Mouse (Mus musculus): Measurements from ENCODE around the gene Tbc1d2b. TPM values are rescaled to one million over a fixed set of nuclear protein-coding genes. Genes with fewer than 3 reads are reported as not detected.

The Tbc1d2b gene
- polyA plus RNA-seq, 1 experiment from 2014 or later, result 13.7 TPM

GRCm38 (mm10) chr9:90196262-90196661 is 74.3 kb downstream of the Tbc1d2b start:
- no peak overlapping the region for H3K27ac ChIP-seq
- no peak overlapping the region for H3K9ac ChIP-seq
- no peak overlapping the region for H3K4me3 ChIP-seq
- ATAC-seq (ENCODE audit: low FRiP score, low read depth), result no peak
- H3K4me2 ChIP-seq (replicated peaks), result no peak overlapping the region
- no peaks in the 10 kb centered on the region for H3K27me3 ChIP-seq
- 78% methylated on average over 7 of the region's 7 CpGs for WGBS
- H3K4me1 ChIP-seq, result no peaks in the 10 kb centered on the region
- H3K9me3 ChIP-seq, result no peaks in the 10 kb centered on the region
- peaks cover 96% of the 10 kb centered on the region for H3K36me3 ChIP-seq

- Histone ChIP-seq H3K4me3 (no peak overlapping the region), H3K27ac (no peak overlapping the region), H3K9me3 (no peaks in the 10 kb centered on the region), H3K9ac (no peak overlapping the region), H3K36me3 (peaks cover 96% of the 10 kb centered on the region), H3K27me3 (no peaks in the 10 kb centered on the region), H3K4me2 (replicated peaks) (no peak overlapping the region), H3K4me1 (no peaks in the 10 kb centered on the region)
- WGBS, result 76% methylated on average over 10 of the region's 10 CpGs
- ATAC-seq (ENCODE audit: low FRiP score, low read depth), result no peak
Measured at GRCm38 (mm10) chr9:90195000-90195399, 75.6 kb downstream of the Tbc1d2b start.

DNA sequence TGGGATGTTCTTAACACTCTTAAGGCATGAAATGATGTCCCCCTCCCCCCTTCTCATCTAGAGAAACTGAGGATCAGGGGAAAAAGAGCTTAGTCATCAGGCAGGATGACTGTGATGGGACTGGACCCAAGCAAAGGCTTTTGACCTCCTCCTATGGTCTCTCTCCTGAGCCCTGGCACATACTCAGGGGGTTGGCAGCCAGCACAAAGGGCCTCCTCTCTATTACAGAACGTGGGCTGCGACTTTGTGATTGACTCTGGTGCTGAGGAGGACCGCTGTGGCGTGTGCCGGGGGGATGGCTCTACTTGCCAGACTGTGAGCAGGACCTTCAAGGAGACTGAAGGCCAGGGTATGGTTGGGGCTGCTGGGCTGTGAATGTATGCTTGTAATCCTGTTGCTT is 81.2 kb downstream of the Tbc1d2b start:
- no peak for ATAC-seq (ENCODE audit: low FRiP score, low read depth)
- H3K4me1 ChIP-seq, result no peaks in the 10 kb centered on the region
- no peaks in the 10 kb centered on the region for H3K27me3 ChIP-seq
- H3K4me2 ChIP-seq (replicated peaks), result no peak overlapping the region
- 87% methylated on average over 5 of the region's 5 CpGs for WGBS
- H3K27ac ChIP-seq, result no peak overlapping the region
- H3K9me3 ChIP-seq, result no peaks in the 10 kb centered on the region
- H3K4me3 ChIP-seq, result no peak overlapping the region
- H3K36me3 ChIP-seq, result peaks cover 97% of the 10 kb centered on the region
- no peak overlapping the region for H3K9ac ChIP-seq

GRCm38 (mm10) chr9:90188893-90189292 is 81.7 kb downstream of the Tbc1d2b start:
- WGBS, result 93% methylated on average over 4 of the region's 4 CpGs
- Histone ChIP-seq H3K4me2 (replicated peaks) (no peak overlapping the region), H3K36me3 (peaks cover 92% of the 10 kb centered on the region), H3K4me3 (no peak overlapping the region), H3K27ac (no peak overlapping the region), H3K9me3 (no peaks in the 10 kb centered on the region), H3K9ac (0 out of 2 replicates have a peak overlapping the region, but pooled peaks have one; percentile 25), H3K27me3 (no peaks in the 10 kb centered on the region), H3K4me1 (no peaks in the 10 kb centered on the region)
- ATAC-seq (ENCODE audit: low FRiP score, low read depth), result no peak

- WGBS, result 81% methylated on average over 8 of the region's 8 CpGs
- H3K36me3 ChIP-seq, result peaks cover 81% of the 10 kb centered on the region
- no peaks in the 10 kb centered on the region for H3K9me3 ChIP-seq
- H3K9ac ChIP-seq, result no peak overlapping the region
- no peaks in the 10 kb centered on the region for H3K4me1 ChIP-seq
- no peaks in the 10 kb centered on the region for H3K27me3 ChIP-seq
- H3K27ac ChIP-seq, result no peak overlapping the region
- no peak overlapping the region for H3K4me2 ChIP-seq (replicated peaks)
- no peak for ATAC-seq (ENCODE audit: low FRiP score, low read depth)
- no peak overlapping the region for H3K4me3 ChIP-seq
Measured at GRCm38 (mm10) chr9:90185356-90185910, 85.2 kb downstream of the Tbc1d2b start.

- peaks cover 81% of the 10 kb centered on the region for H3K36me3 ChIP-seq
- no peaks in the 10 kb centered on the region for H3K9me3 ChIP-seq
- 66% methylated on average over 8 of the region's 8 CpGs for WGBS
- H3K27ac ChIP-seq, result no peak overlapping the region
- H3K9ac ChIP-seq, result no peak overlapping the region
- ATAC-seq (ENCODE audit: low FRiP score, low read depth), result 0 out of 2 replicates have a peak, but pooled peaks have one; percentile 41
- no peaks in the 10 kb centered on the region for H3K27me3 ChIP-seq
- H3K4me1 ChIP-seq, result no peaks in the 10 kb centered on the region
- H3K4me2 ChIP-seq (replicated peaks), result no peak overlapping the region
- H3K4me3 ChIP-seq, result no peak overlapping the region
Measured at GRCm38 (mm10) chr9:90184116-90184515, 86.5 kb downstream of the Tbc1d2b start.

DNA sequence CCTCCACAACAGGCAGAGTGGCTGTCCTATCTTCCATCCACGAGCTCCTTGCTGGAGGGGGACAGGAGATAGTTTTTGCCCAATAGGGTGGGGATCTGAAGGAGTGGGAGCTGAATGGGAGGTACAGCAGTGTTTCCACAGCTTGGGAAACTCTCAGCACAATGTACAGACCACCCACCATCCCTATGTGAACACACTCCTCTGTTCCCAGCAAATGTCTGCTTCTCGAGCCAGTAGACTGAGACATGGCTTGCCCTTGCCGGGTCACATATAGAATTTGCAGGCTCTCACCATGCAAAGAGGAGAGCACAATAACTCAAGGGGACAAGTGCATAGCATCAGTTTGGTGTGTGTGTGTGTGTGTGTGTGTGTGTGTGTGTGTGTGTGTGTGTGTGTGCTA is 87.1 kb downstream of the Tbc1d2b start:
- H3K4me1 ChIP-seq, result no peaks in the 10 kb centered on the region
- ATAC-seq (ENCODE audit: low FRiP score, low read depth), result no peak
- no peak overlapping the region for H3K27ac ChIP-seq
- no peaks in the 10 kb centered on the region for H3K27me3 ChIP-seq
- H3K4me3 ChIP-seq, result no peak overlapping the region
- no peaks in the 10 kb centered on the region for H3K9me3 ChIP-seq
- no peak overlapping the region for H3K9ac ChIP-seq
- H3K36me3 ChIP-seq, result peaks cover 81% of the 10 kb centered on the region
- 87% methylated on average over 3 of the region's 3 CpGs for WGBS
- H3K4me2 ChIP-seq (replicated peaks), result no peak overlapping the region

GRCm38 (mm10) chr9:90182636-90183421 is 87.8 kb downstream of the Tbc1d2b start:
- H3K4me1 ChIP-seq, result no peaks in the 10 kb centered on the region
- no peak overlapping the region for H3K4me3 ChIP-seq
- peaks cover 81% of the 10 kb centered on the region for H3K36me3 ChIP-seq
- H3K9ac ChIP-seq, result no peak overlapping the region
- WGBS, result 84% methylated on average over 18 of the region's 18 CpGs
- no peak overlapping the region for H3K27ac ChIP-seq
- H3K9me3 ChIP-seq, result no peaks in the 10 kb centered on the region
- no peak for ATAC-seq (ENCODE audit: low FRiP score, low read depth)
- H3K27me3 ChIP-seq, result no peaks in the 10 kb centered on the region
- no peak overlapping the region for H3K4me2 ChIP-seq (replicated peaks)

- Histone ChIP-seq H3K27ac (no peak overlapping the region), H3K9me3 (no peaks in the 10 kb centered on the region), H3K4me1 (no peaks in the 10 kb centered on the region), H3K4me2 (replicated peaks) (no peak overlapping the region), H3K9ac (no peak overlapping the region), H3K27me3 (no peaks in the 10 kb centered on the region), H3K36me3 (peaks cover 81% of the 10 kb centered on the region), H3K4me3 (no peak overlapping the region)
- no peak for ATAC-seq (ENCODE audit: low FRiP score, low read depth)
- WGBS, result 83% methylated on average over 6 of the region's 6 CpGs
Measured at GRCm38 (mm10) chr9:90181656-90182388, 88.8 kb downstream of the Tbc1d2b start.

GRCm38 (mm10) chr9:90179409-90179808 is 91.2 kb downstream of the Tbc1d2b start:
- H3K9me3 ChIP-seq, result no peaks in the 10 kb centered on the region
- H3K9ac ChIP-seq, result no peak overlapping the region
- no peaks in the 10 kb centered on the region for H3K4me1 ChIP-seq
- H3K27ac ChIP-seq, result no peak overlapping the region
- H3K4me3 ChIP-seq, result no peak overlapping the region
- 91% methylated on average over 5 of the region's 5 CpGs for WGBS
- H3K4me2 ChIP-seq (replicated peaks), result no peak overlapping the region
- peaks cover 83% of the 10 kb centered on the region for H3K36me3 ChIP-seq
- H3K27me3 ChIP-seq, result no peaks in the 10 kb centered on the region
- ATAC-seq (ENCODE audit: low FRiP score, low read depth), result no peak

GRCm38 (mm10) chr9:90173330-90173729 is 97.3 kb downstream of the Tbc1d2b start:
- no peak overlapping the region for H3K4me3 ChIP-seq
- ATAC-seq (ENCODE audit: low FRiP score, low read depth), result no peak
- H3K4me2 ChIP-seq (replicated peaks), result no peak overlapping the region
- H3K27ac ChIP-seq, result no peak overlapping the region
- no peaks in the 10 kb centered on the region for H3K4me1 ChIP-seq
- 0 out of 2 replicates have a peak, but pooled peaks cover 2% of the 10 kb centered on the region for H3K9me3 ChIP-seq
- WGBS, result 85% methylated on average over 3 of the region's 3 CpGs
- H3K36me3 ChIP-seq, result peaks cover 69% of the 10 kb centered on the region
- no peak overlapping the region for H3K9ac ChIP-seq
- H3K27me3 ChIP-seq, result no peaks in the 10 kb centered on the region

All from limb, embryonic 13.5 days (tissue).